Mouse (Mus musculus): ENCODE measurements at regions not wholly inside any gene's neighbourhood (a gene's known extent, or its start where the extent isn't known, plus 50 kb on each side); places are given as distances from the start of the nearest gene placed in this dataset.

DNA sequence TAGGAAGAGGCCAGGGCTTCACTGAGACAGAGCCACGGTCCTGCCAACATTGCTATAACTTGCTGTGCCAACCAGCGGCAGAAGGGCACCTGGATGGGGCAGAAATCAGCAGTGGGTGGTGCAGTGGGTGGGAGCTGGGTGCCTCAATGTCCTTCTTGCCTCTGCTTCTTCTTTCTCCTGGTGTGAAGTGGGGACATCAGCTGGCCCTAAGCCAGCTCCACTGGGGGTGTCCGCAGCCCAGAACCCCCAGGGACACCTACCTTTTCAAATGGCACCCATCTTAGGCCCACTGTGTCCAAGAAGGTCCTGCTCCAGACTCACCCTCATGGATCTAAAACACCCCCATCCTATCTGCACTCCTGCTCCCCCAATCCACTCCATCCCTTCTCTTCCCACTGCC is 49.9 kb upstream of the Otos start:
- no peak for TF ChIP-seq GATA1 (IDR thresholded peaks at IDR 0.05; ENCODE audit: low read depth, low read length)
- no peak for TF ChIP-seq CTCF (IDR thresholded peaks at IDR 0.05 in 2 of 3, conservative IDR thresholded peaks at IDR 0.05 in 1 of 3; ENCODE audit: control insufficient read depth in 1 of 3, insufficient read depth in 1 of 3, low read depth in 2 of 3, low read length in 3 of 3, poor library complexity in 1 of 3, severe bottlenecking in 1 of 3)
